Comparison of ENCODE assay signal across 29 mouse cellular contexts in genomic region chr15:5584381-5584780, GRCm38 (mm10).
"Had no signal": no experiment of that assay in that cellular context is flagged by ENCODE, and none has a peak within 500 bp of the region (broad histone marks: within the 10 kb centered on the region; RNA-seq: fewer than 3 reads in every experiment).

No protein-coding gene starts in this region.

- H3K9me3 ChIP-seq: heart, embryonic 13.5 days; heart, embryonic 15.5 days; hindbrain, embryonic 13.5 days; hindbrain, embryonic 15.5 days; kidney, embryonic 15.5 days; limb, embryonic 13.5 days; liver, embryonic 13.5 days; liver, embryonic 15.5 days had no signal

- H3K27me3 ChIP-seq: heart, embryonic 13.5 days; heart, embryonic 15.5 days; hindbrain, embryonic 13.5 days; hindbrain, embryonic 15.5 days; kidney, embryonic 15.5 days; limb, embryonic 13.5 days; liver, embryonic 13.5 days; liver, embryonic 15.5 days had no signal

- H3K9ac ChIP-seq: heart, embryonic 13.5 days; heart, embryonic 15.5 days; hindbrain, embryonic 13.5 days; hindbrain, embryonic 15.5 days; kidney, embryonic 15.5 days; limb, embryonic 13.5 days; liver, embryonic 13.5 days; liver, embryonic 15.5 days; liver, postnatal 0 days had no signal

- H3K4me3 ChIP-seq: heart, adult 2 months; heart, embryonic 13.5 days; heart, embryonic 15.5 days; hindbrain, embryonic 13.5 days; hindbrain, embryonic 15.5 days; kidney, embryonic 15.5 days; left cerebral cortex, adult 2 months; limb, embryonic 13.5 days; liver, embryonic 13.5 days; liver, embryonic 15.5 days had no signal

- DNase-seq: gastrocnemius, postnatal 14 days; gastrocnemius, postnatal 36 days; heart, adult 11 months; heart, adult 2 months; heart, postnatal 14 days; heart, postnatal 36 days; kidney, adult 11 months; kidney, adult 2 months; kidney, adult 9 months; kidney, postnatal 14 days; kidney, postnatal 36 days; layer of hippocampus, adult 9-11 months; layer of hippocampus, postnatal 36 days; liver; liver, embryonic 13.5 days; liver, postnatal 0 days had no signal

- H3K36me3 ChIP-seq: heart, embryonic 13.5 days; heart, embryonic 15.5 days; hindbrain, embryonic 13.5 days; hindbrain, embryonic 15.5 days; kidney, embryonic 15.5 days; limb, embryonic 13.5 days; liver, embryonic 13.5 days; liver, embryonic 15.5 days had no signal

- H3K27ac ChIP-seq: heart, adult 2 months; heart, embryonic 13.5 days; heart, embryonic 15.5 days; hindbrain, embryonic 13.5 days; hindbrain, embryonic 15.5 days; hindbrain, postnatal 0 days; kidney, embryonic 15.5 days; kidney, postnatal 0 days; left cerebral cortex, adult 2 months; limb, embryonic 13.5 days; liver, embryonic 13.5 days; liver, embryonic 15.5 days had no signal

- ATAC-seq: hindbrain, postnatal 0 days; intestine, embryonic 16.5 days; liver, postnatal 0 days had no signal

- H3K4me2 ChIP-seq: heart, embryonic 11.5 days; heart, embryonic 13.5 days; heart, embryonic 15.5 days; hindbrain, embryonic 13.5 days; hindbrain, embryonic 15.5 days; kidney, embryonic 15.5 days; limb, embryonic 13.5 days; liver, embryonic 11.5 days; liver, embryonic 13.5 days; liver, embryonic 15.5 days had no signal

- H3K4me1 ChIP-seq: heart, embryonic 13.5 days; heart, embryonic 15.5 days; hindbrain, embryonic 13.5 days; hindbrain, embryonic 15.5 days; kidney, embryonic 15.5 days; limb, embryonic 13.5 days; liver, embryonic 13.5 days; liver, embryonic 15.5 days had no signal
